Mouse (Mus musculus) CH12.LX (cell line): ENCODE measurements at regions not wholly inside any gene's neighbourhood (a gene's known extent, or its start where the extent isn't known, plus 50 kb on each side); places are given as distances from the start of the nearest gene placed in this dataset.

Experiments
- CTCF ChIP-seq, 2 experiments: IDR thresholded peaks in 1 of 2; conservative IDR thresholded peaks in 1 of 2; 2 replicates each; pipeline ENCODE4 v1.5.1; 2011 to 2012; ENCODE audit warnings: low read depth in 2 of 2, low read length in 2 of 2, improper control_type of control experiment in 1 of 2, inconsistent platforms in 1 of 2, mild to moderate bottlenecking in 1 of 2, moderate library complexity in 1 of 2
- MXI1 ChIP-seq: IDR thresholded peaks from 2 replicates; pipeline ENCODE4 v1.6.1; 2011; ENCODE audit warnings: mild to moderate bottlenecking, low read depth, low read length, improper control_type of control experiment
- POLR2AphosphoS2 ChIP-seq: IDR thresholded peaks from 2 replicates; pipeline ENCODE4 v1.6.1; 2011; ENCODE audit warnings: low read depth, low read length, improper control_type of control experiment
- TCF12 ChIP-seq: IDR thresholded peaks from 2 replicates; pipeline ENCODE4 v1.6.1; 2014; ENCODE audit warnings: low read depth, mild to moderate bottlenecking, inconsistent platforms, low read length, improper control_type of control experiment
- ZKSCAN1 ChIP-seq: IDR thresholded peaks from 2 replicates; pipeline ENCODE4 v1.6.1; 2012; ENCODE audit warnings: low read depth, inconsistent platforms, low read length, improper control_type of control experiment, borderline replicate concordance

DNA sequence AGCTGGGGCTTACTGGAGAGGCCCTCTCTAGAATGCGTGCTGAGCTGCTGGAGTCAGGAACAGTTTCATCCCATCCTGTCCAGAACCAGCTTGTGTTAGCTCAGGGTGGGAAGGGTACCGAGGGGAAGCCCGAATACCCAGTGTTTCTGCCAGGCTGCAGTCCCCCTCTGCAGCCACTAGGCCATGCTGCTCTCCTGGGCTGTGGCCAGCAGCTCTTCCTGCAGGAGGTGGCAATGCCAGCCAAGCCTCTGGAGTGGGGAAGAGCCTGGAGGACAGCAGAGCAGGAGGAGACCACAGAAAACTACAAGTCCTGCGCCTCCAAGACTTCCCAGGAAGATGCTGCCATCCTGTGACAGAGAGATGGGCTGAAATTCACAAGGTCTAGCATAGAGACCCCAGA is 167.9 kb downstream of the Cyp26b1 start:
- TF ChIP-seq CTCF (conservative IDR thresholded peaks at IDR 0.05 in 1 of 2, IDR thresholded peaks at IDR 0.05 in 1 of 2; ENCODE audit: low read depth in 2 of 2, low read length in 2 of 2), result peak; percentile 7 to 64; a peak in 3 of 4 replicates
- no peak for TF ChIP-seq TCF12
- TF ChIP-seq ZKSCAN1, result no peak
- TF ChIP-seq MXI1, result no peak
- no peak for TF ChIP-seq POLR2AphosphoS2
